Mouse (Mus musculus): ENCODE measurements around the gene Por. TPM values are rescaled to one million over a fixed set of nuclear protein-coding genes. Genes with fewer than 3 reads are reported as not detected.

Gene Por
- polyA plus RNA-seq, 1 experiment: 98.0 TPM

DNA sequence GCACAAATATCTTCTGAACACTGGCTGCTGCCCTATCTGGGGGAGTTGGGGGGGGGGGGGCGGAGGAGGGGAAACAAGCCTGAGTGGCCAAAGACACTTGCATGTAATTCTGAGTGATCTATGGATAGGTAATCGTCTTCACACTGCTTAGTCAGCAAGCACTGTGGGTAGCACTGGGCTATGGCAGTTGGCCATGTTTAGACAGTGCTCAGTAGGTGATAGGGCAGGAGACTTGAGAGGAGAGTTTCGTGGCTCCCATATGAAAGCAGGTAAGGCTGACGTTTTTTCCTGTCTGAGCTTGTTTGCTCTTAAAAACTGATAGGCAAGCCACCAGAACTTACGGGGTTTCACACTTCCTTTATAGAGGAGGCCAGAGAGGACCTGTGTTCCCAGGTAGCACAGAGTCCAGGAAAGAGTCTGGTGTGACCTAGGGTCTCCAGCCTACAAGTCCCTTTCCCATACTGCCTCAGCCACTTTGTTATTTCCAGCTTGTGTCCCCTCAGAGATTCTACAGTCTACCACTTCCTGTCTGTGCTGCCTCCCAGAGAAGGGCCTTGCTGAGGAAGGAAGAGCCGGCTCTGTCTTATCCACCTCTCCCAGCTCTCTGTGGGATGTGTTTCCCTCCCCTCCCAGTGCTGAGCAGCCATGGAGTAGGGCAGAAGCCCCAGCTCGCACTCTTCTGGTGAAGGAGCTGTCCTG, 29.9 kb upstream of the Por start:
- TF ChIP-seq CTCF (IDR thresholded peaks at IDR 0.05; ENCODE audit: extremely low read depth, insufficient read depth, low read length) (no peak), POLR2A (IDR thresholded peaks at IDR 0.05; ENCODE audit: extremely low read depth, insufficient read depth, low read length) (no peak)
- Histone ChIP-seq H3K27ac (ENCODE audit: insufficient read depth, low read length) (no peak overlapping the region), H3K4me3 (ENCODE audit: insufficient read depth, low read length) (no peak overlapping the region), H3K4me1 (ENCODE audit: control insufficient read depth, insufficient read depth, low read length) (no peaks in the 10 kb centered on the region)

GRCm38 (mm10) chr5:135640459-135640789, 29.4 kb upstream of the Por start:
- Histone ChIP-seq H3K27ac (ENCODE audit: insufficient read depth, low read length) (no peak overlapping the region), H3K4me3 (ENCODE audit: insufficient read depth, low read length) (no peak overlapping the region), H3K4me1 (ENCODE audit: control insufficient read depth, insufficient read depth, low read length) (no peaks in the 10 kb centered on the region)
- no peak for TF ChIP-seq CTCF (IDR thresholded peaks at IDR 0.05; ENCODE audit: extremely low read depth, insufficient read depth, low read length)
- no peak for TF ChIP-seq POLR2A (IDR thresholded peaks at IDR 0.05; ENCODE audit: extremely low read depth, insufficient read depth, low read length)

GRCm38 (mm10) chr5:135641028-135641427, 28.8 kb upstream of the Por start:
- Histone ChIP-seq H3K4me3 (ENCODE audit: insufficient read depth, low read length) (no peak overlapping the region), H3K4me1 (ENCODE audit: control insufficient read depth, insufficient read depth, low read length) (no peaks in the 10 kb centered on the region), H3K27ac (ENCODE audit: insufficient read depth, low read length) (no peak overlapping the region)
- no peak for TF ChIP-seq POLR2A (IDR thresholded peaks at IDR 0.05; ENCODE audit: extremely low read depth, insufficient read depth, low read length)
- TF ChIP-seq CTCF (IDR thresholded peaks at IDR 0.05; ENCODE audit: extremely low read depth, insufficient read depth, low read length): no peak

GRCm38 (mm10) chr5:135642686-135643551, 26.9 kb upstream of the Por start:
- Histone ChIP-seq H3K27ac (ENCODE audit: insufficient read depth, low read length) (no peak overlapping the region), H3K4me1 (ENCODE audit: control insufficient read depth, insufficient read depth, low read length) (no peaks in the 10 kb centered on the region), H3K4me3 (ENCODE audit: insufficient read depth, low read length) (no peak overlapping the region)
- TF ChIP-seq CTCF (IDR thresholded peaks at IDR 0.05; ENCODE audit: extremely low read depth, insufficient read depth, low read length) (no peak), POLR2A (IDR thresholded peaks at IDR 0.05; ENCODE audit: extremely low read depth, insufficient read depth, low read length) (no peak)

DNA sequence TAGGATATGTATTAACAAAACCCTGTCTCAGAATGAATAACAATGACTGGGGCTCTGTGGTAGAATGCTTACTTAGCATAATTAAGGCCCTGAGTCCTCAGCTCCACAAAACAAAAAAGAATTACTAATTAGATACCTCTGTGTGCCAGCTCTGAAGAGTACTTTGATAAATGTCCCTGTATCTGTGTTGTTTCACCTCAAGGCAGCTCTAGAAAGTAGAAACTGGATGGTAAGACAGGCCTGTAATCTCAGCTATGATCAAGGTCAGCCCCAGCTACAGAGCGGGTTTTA, 26.3 kb upstream of the Por start:
- TF ChIP-seq CTCF (IDR thresholded peaks at IDR 0.05; ENCODE audit: extremely low read depth, insufficient read depth, low read length): no peak
- no peak for TF ChIP-seq POLR2A (IDR thresholded peaks at IDR 0.05; ENCODE audit: extremely low read depth, insufficient read depth, low read length)
- no peak overlapping the region for H3K4me3 ChIP-seq (ENCODE audit: insufficient read depth, low read length)

GRCm38 (mm10) chr5:135643869-135644268, 26.0 kb upstream of the Por start:
- TF ChIP-seq CTCF (IDR thresholded peaks at IDR 0.05; ENCODE audit: extremely low read depth, insufficient read depth, low read length) (no peak), POLR2A (IDR thresholded peaks at IDR 0.05; ENCODE audit: extremely low read depth, insufficient read depth, low read length) (no peak)
- no peak overlapping the region for H3K4me3 ChIP-seq (ENCODE audit: insufficient read depth, low read length)
- no peaks in the 10 kb centered on the region for H3K4me1 ChIP-seq (ENCODE audit: control insufficient read depth, insufficient read depth, low read length)
- H3K27ac ChIP-seq (ENCODE audit: insufficient read depth, low read length): no peak overlapping the region

More for the DNA sequence above, 26.3 kb upstream of the Por start:
- Histone ChIP-seq H3K4me1 (ENCODE audit: control insufficient read depth, insufficient read depth, low read length) (no peaks in the 10 kb centered on the region), H3K27ac (ENCODE audit: insufficient read depth, low read length) (no peak overlapping the region)

DNA sequence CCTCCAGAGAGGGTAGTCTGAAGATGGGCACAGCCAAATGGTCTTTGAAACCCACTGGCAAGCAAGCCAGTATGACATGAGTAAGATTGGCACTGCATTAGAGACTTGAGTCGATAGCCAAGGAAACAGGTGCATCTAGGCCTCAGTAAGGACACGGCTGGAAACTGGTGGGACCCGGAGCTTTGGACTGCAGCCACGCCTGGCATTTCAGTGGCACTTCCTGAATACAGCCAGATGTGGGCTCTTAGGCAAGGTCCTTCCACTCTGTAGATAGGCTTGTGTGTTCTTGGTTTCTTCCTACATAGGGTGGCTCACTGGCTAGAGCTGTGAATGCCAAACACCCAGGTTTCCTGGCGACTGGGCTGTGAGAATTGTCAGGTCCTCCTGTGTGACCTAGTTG, 24.5 kb upstream of the Por start:
- Histone ChIP-seq H3K4me3 (ENCODE audit: insufficient read depth, low read length) (no peak overlapping the region), H3K27ac (ENCODE audit: insufficient read depth, low read length) (no peak overlapping the region), H3K4me1 (ENCODE audit: control insufficient read depth, insufficient read depth, low read length) (no peaks in the 10 kb centered on the region)
- TF ChIP-seq POLR2A (IDR thresholded peaks at IDR 0.05; ENCODE audit: extremely low read depth, insufficient read depth, low read length): no peak
- TF ChIP-seq CTCF (IDR thresholded peaks at IDR 0.05; ENCODE audit: extremely low read depth, insufficient read depth, low read length): no peak

- TF ChIP-seq CTCF (IDR thresholded peaks at IDR 0.05; ENCODE audit: extremely low read depth, insufficient read depth, low read length) (no peak), POLR2A (IDR thresholded peaks at IDR 0.05; ENCODE audit: extremely low read depth, insufficient read depth, low read length) (no peak)
- no peak overlapping the region for H3K27ac ChIP-seq (ENCODE audit: insufficient read depth, low read length)
- no peak overlapping the region for H3K4me3 ChIP-seq (ENCODE audit: insufficient read depth, low read length)
- no peaks in the 10 kb centered on the region for H3K4me1 ChIP-seq (ENCODE audit: control insufficient read depth, insufficient read depth, low read length)
Measured at GRCm38 (mm10) chr5:135646038-135646437, 23.8 kb upstream of the Por start.

GRCm38 (mm10) chr5:135648461-135649308, 21.1 kb upstream of the Por start:
- no peak overlapping the region for H3K27ac ChIP-seq (ENCODE audit: insufficient read depth, low read length)

More at GRCm38 (mm10) chr5:135648461-135649308, 21.1 kb upstream of the Por start:
- Histone ChIP-seq H3K4me1 (ENCODE audit: control insufficient read depth, insufficient read depth, low read length) (no peaks in the 10 kb centered on the region), H3K4me3 (ENCODE audit: insufficient read depth, low read length) (no peak overlapping the region)
- TF ChIP-seq CTCF (IDR thresholded peaks at IDR 0.05; ENCODE audit: extremely low read depth, insufficient read depth, low read length) (no peak), POLR2A (IDR thresholded peaks at IDR 0.05; ENCODE audit: extremely low read depth, insufficient read depth, low read length) (no peak)

All from cortical plate, adult 2 months (tissue).